Mouse (Mus musculus): ENCODE data around the gene Gne.
"Not testable (repeated sequence)": the region's sequence is repeated elsewhere in the genome, so short reads cannot be mapped to it uniquely, and the experiment has no call there.

Gne gene

DNA sequence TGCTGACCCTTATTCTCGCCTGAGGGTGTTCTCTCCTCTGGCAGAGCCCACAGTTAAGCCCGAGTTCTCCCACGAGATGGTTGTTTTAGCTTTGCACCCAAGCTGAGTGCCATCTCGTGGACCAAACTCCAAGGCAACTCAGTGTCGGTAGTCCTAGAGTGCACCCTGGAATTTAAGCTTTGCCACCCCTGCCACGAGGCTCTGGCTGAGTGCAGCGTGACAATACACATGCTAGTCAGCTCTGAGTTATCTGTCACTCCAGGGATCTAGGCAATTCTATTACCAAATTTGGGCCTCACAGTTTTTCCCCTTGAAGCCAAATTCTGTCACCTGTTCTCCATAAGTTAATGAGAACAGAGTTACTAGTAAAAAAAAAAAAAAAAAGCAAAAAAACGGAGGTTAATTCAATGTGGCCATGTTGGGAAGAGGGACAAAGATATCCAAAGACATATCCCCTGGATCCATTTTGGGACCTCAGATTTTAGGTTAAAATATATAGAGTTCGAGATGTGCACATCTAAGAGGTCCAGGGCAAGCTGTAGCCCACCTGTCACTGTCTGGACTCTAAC is 11.0 kb downstream of the Gne start:
- DNase-seq (ENCODE audit: low spot score in 2 of 2): no peak

DNA sequence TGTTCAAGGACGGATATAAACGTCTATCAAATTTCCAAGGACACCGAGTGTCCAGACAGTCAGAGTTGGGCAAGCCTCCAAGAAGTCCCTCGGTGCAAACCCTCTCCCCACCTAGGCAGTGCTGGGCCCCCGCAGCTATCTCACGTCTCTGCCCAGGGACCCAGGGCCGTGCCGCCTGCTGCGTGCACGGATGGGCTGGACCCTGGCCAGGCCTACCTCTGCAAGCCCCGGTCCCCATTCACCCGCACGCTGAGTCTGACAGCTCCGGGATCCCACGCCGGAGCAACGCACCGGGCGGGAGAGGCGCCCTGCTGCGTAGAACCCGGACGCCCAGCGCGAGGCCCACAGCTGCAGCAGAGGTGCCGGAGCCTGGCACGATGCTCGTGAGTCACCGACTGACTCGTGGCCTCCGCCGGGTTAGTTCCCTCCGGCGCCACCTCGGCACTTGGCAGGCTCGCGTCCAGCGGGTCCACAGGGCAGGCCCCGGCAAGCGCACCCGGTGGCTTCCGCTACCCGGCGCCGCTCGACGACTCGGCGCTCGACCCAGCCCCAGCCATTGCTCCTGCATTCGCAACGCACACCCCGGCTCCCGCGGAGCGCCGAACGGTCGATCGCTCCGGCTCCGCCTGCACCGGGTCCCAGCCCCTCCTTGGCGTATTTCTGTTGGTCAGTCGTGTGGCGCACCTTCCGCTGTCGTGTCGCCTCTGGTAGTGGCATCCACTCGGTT is 11.7 kb downstream of the Gne start:
- DNase-seq (ENCODE audit: low spot score in 2 of 2): peak; percentile 90 to 94

DNA sequence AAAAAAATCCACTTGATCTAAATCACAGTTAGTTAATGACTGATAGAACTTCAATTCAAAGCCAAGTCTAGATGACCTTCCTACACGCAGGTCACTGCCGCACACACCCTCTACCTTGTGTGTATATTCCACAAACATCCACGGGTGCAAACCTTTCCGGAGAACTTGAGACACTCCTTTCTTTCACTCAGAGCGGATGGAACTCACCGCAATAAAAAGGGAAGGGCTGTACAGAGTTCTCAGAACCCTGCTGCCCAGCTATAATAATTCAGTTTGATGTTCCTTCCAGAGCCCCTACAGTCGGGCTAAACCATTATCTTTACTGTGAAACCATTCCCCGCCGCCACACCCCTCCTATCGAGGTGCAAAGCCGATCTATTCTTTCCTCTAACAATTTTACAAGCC is 12.2 kb downstream of the Gne start:
- DNase-seq (ENCODE audit: low spot score in 2 of 2): no peak

DNA sequence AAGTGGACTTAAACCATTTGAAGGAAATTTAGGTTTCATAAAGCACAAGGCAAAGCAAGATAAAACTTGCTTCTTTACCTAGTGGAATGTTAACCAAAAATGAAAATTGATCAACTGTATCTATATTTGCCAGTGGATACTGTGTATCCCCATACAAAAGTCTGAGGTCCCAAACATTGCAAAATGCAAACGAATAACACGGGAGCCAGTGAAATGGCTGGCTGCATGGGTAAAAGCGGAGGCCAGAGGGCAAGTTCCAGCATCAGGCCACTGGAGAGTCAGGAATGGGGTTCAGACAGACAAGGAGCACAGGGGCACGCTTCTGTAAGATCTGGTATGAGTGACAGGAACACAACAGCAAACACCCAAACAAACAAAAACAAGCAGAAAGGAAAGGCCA is 13.3 kb downstream of the Gne start:
- DNase-seq (ENCODE audit: low spot score in 2 of 2): no peak

DNA sequence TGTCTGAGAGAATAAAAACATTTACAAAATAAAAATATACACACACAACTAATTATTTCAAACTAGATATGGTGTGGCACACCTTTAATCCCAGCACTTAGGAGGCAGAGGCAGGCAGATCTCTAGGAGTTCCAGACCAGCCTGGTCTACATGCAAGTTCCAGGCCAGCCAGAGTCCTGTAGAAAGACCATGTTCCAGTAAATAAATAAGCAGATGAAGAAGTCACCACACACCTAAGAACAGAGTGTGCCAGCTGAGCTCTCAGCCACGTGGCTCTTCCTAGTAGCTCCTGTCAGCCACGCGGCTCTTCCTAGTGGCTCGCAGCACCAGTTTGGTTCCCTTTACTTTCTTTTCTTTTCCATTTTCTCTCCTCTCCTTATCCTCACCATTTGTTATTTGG is 14.6 kb downstream of the Gne start:
- DNase-seq (ENCODE audit: low spot score in 2 of 2): no peak

DNA sequence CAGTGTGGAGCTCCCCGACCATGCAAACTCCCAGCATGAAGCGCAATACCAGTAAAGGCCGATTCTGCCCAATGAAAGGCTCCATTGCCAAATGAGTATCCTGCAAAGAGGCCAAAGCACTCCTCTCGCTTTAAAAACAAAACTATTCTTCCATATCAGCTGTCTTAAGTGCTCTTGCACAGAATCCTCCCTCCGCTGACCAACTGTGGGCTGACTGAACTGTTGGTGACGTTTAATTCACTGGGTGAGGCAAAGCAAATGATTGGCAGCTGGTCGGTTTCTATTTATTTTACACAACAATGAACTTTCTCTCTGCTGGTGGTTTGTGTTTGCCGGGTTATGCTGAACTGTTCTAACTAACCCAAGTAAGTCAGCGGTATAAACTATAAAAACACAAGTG is 15.2 kb downstream of the Gne start:
- no peak for DNase-seq (ENCODE audit: low spot score in 2 of 2)

DNA sequence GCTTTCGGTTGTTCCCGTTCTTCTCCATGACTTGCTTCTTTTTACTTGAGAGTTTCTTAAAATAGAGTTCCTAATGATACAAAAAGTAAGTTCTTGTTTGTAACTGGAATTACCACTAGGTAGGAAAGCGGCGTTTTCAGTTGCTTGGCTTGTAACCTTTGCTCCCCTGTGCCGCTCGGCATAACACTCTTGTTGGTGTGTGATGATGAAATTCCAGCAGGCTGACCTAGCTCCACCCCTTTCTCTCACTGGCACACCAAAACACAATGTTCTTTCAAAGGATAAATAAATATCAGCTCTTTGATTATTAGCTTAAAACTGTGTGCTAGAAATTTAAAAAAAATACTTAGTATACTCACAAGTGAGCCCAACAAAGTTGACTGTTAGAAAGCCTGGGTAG is 17.1 kb downstream of the Gne start:
- DNase-seq (ENCODE audit: low spot score in 2 of 2): no peak

DNA sequence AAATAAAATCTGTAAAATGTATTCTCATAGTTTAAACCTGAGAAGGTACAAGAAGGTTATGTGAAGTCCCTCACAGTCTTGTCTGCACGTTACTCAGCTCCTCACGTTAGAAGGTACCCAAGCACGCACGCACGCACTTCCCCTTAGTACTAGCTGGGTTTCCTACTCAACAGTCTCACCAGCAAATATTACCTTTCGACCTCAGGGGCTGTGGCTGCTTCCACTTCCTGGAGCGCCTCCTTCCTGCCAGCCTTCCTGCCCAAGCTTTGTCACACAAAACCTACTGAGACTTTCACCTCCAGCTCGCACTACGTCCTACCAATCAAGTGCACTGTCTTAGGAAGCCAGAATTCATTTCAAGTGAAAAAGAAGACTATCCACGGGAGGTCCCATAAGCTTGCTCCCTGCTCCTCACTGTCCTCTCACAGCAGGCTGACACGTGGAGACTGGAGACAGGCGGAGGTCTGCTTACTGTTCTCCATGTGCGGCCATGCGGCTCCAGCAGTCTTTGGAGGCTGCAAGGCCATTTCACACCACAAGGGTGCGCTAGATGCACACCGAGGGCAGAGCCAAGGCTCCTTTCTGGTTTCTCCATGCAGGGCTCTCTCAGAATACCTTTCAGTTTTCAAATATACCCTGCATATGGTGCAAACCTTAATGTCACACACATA is 18.5 kb downstream of the Gne start:
- DNase-seq (ENCODE audit: low spot score in 2 of 2): peak; percentile 91 to 97

DNA sequence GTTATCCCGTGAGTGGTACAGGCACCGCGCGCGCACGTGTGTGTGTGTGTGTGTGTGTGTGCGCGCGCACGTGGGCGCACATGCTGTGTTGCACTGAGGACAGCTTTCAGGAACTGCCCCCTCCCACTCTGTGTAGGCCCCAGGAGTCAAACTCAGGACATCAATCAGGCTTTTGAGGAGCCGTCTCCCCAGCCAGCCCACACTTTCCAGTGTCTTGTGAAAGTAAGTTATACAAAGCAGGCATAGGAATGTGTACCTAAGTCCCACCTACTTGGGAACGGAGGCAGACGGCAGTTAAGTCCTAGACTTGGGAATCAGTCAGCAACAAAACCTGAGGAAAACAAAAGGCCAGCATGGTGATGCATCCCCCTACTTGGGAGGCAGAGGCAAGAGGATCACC is 21.2 kb downstream of the Gne start:
- no peak for DNase-seq (ENCODE audit: low spot score in 2 of 2)

DNA sequence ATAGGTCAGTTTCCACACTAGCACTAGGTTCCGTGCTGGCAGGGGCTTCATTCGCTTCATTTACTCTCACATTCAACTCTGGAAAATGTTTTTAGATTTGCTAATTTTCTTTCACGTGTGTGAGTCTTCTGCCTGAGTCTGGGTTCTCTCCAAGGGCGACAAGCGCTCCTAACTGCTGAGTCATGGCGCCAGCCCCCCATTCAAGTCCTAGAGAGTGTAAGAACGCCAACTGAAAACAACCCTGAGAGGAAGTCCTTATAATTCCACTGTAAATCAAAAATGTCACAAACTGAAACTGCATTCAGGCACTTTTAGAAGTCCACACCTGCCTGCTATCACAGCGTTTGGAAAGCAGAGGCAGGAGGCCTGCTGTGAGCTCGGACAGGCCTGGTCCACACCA is 21.9 kb downstream of the Gne start:
- peak in 1 of 2 experiments; percentile 30 for DNase-seq (ENCODE audit: low spot score in 2 of 2)

DNA sequence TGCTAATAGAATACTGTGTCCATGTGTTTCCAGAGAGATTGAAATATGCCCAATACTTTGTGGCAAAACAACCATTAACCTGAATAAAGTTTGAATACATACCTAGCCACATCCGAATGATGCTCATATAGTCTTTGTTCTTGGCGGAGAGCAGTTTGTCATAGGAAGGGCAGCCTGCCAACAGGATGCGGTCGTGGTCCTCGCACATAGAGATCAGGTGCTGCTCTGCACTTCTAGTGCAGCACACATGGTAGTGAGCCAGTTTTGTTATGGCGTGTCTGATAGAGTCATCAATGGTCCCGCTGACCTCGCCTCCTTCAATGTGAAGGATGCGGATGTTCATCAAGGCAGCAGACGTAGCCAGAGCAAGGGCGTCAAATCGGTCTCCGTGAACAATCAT is 24.3 kb downstream of the Gne start:
- no peak for DNase-seq (ENCODE audit: low spot score in 2 of 2)

DNA sequence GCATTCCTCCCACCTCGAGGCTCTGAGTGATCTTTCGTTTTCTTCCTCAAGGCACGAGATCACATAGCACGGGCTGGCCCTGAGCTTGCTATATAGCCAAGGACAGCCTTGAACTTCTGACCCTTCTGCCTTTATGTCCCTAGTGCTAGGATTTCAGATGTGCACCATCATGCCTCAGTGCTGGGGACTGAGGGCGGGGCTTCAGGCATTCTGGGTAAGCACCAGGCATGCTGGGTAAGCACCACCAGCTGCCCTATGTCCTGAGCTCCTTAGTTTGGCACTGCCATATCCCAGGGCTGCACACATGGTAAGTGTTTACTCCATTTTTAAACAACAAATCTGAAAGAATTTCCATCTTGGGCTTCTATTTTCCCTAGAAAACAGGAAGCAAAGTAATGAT is 34.2 kb downstream of the Gne start:
- DNase-seq (ENCODE audit: low spot score in 2 of 2): no peak

DNA sequence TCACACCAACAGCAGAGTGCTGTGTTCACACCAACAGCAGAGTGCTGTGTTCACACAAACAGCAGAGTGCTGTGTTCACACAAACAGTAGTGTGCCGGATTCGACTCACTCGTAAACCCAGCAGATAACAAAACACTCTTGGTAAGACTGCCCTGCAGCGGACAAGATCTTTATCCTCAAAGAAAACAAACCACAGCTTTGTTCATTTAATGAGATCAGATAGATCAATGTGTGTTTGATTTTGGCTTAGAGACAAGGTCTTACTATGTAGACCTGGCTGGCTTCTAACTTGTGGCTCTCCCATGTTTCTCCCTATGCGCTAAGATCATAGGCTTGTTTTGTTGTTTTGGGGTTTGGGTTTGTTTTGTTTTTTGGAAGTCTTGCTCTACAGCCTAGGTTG is 37.9 kb downstream of the Gne start:
- DNase-seq (ENCODE audit: low spot score in 2 of 2): no peak

DNA sequence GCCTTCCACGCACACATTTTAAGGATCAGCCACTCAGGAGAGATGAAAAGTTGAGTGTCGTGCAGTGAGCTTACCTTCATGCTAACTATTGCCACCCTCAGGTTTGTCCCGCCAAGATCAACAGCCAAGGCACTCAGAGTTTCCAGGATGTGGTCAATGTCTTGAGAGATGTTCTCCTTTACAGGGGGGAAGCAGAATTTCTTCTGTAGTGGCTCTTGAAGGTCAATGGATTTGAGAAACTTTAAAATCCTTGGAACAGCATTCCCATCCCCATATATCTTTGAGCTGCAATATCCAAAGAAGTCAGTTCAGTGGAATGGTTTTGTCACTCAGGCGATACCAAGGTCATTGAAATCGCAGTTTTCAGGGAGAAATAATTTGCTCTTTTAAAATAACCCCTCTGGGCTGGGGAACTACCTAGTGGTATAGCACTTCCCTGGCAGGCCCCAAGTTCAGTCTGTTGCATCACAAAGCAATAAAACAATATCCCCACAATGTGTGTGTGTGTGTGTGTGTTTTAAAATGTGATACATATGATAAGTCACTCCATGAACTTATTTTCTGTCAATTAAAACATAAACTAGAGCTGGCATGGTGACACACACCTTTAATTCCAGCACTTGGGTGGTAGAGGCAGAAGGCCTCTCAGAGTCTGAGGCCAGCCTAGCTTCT is 39.2 kb downstream of the Gne start:
- DNase-seq (ENCODE audit: low spot score in 2 of 2): no peak

DNA sequence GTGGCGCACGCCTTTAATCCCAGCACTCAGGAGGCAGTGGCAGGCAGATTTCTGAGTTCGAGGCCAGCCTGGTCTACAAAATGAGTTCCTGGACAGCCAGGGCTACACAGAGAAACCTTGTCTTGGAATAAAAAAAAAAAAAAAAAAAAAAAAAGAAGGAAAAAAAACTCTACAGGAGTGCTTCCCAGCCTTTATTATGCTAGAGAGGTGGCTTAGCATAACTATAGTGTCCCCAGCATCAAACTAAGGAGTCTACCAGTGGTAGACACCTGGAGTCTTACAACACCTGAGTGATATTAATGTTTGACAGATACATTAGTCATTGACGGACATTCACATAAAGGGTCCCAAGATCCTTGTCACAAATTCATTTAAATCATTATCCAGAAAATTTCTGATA is 40.8 kb downstream of the Gne start:
- DNase-seq (ENCODE audit: low spot score in 2 of 2): not testable (repeated sequence)

DNA sequence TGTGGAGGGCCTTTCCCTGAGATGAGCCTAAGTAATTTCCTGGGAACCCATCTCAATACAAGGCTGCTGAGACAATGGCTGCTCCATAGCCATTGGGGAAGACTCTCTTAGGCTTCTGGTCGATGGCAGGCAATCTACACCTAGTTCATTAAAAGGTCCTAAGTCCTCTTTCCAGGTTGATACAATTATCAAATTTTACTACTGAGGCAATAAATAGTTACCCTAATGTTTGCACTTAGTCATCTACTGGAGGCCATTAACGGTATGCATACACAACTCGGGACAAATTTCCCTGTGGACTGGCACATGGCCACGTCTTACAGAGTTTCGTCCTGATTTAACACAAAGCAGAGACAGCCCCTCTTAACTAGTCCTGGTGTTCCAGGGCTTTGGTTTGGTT is 41.5 kb downstream of the Gne start:
- no peak for DNase-seq (ENCODE audit: low spot score in 2 of 2)

DNA sequence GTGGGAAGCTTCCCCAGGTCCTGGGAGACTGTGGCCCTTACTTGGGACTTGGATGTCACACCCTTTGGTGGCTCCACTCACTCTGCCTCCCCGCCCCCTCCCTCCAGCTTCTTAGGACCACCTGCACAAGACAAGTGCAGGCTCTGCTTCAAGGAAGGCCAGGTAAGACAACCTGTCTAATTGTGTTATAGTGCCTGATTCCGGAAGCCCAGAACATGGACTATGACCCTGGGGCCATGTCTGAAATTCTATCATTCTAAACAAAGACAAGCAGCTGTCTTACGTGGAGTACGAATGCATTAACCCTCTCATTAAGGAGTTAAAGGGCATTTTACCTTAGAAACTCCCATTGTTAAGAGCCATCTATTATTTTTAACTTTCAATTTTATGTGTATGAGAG is 43.2 kb downstream of the Gne start:
- no peak for DNase-seq (ENCODE audit: low spot score in 2 of 2)

DNA sequence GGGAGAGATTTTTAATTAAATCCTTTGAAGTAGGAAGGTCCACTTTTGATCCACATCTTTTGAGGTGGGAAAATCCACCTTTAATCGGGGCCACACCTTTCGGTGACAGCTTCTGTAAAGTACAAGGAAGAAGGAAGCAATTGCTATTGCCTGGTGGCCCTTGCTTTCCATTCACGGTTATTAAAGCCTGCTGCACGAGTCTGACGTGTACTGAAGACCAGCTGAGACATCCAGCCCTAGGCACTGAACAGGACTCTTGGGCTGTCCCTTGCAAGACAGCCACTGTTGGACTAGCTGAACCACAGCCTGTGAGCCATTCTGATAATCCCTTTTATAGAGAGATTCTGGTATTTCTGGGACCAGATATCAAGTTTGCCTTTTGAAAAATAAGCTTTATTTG is 47.5 kb downstream of the Gne start:
- DNase-seq (ENCODE audit: low spot score in 2 of 2): no peak

DNA sequence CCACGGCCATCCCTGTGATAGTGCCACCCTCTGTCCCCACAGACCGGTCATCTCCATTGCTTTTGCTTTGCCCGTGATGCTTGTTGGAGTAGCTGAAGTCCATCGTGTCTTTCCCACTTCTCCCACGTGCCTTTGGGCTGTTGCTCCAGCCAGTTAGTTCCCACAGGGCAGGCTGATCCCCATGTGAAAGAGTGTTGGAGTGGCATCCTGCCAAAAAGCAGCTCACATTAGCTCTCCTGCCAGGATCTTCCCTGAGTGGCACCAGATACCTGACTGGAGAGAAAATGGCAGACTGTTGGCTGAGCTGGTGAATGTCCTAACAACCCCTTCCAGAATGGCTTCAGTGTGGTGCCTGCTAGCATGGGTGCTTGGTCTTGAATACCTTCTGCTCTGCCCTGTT is 52.5 kb downstream of the Gne start:
- DNase-seq (ENCODE audit: low spot score in 2 of 2): no peak

DNA sequence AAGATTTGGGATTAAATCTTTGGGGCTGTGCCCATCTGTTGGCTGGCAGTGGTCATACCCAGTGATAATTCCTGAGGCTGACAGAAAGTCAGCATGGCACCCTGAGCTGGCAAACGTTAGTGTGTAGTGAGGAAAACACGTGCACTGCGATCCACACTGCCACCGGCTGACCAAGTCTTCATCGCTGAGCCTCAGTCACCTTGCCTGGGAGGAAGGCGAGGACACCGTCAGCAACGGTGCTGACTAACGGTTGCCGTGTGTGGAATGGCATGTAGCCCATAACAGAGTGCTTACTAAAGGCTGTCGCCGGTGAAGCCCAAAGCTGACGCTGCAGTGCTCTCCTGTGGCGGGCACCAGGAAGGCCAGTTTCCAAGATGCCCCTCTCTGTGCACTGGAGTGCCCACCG is 54.3 kb downstream of the Gne start:
- DNase-seq (ENCODE audit: low spot score in 2 of 2): no peak

DNA sequence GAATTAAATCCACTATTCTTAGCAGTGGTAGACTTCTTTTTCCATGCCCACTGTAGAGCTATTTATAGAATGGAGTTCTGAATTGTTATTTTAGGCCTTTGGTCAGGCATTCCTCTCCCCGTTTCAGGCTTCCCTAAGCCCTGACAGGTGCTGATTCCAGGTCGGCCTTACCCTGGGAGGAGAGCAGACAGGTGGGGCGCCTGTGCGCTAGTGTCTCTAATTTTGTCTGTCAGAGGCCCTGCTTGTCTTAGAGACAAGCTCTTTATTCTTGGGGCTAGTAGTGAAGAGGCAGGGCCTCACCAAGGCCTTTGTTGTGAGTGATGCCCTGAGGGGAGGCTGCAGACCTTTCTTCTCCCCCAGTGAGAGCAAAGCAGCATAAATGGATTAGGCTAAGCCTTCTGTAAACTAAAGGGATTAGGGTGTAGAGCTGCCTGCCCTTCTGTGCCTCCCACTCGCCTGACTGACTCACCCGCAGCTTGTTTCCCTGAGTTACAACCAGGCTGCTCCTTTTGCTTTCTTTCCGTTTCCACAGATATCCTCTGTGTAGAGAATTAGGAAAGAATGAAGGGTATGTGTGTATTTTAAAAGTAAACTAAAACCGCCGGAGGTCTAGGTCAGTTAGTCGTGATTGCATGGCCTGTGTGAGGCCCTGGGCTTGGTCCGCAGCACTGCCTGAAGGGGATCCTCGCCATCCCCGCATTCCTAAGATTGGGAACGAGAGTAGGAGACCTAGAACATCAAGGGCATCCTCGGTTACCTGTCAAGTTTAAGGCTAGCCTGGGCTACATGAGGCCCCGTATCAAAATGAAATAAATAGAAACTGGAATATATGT is 55.5 kb downstream of the Gne start:
- no peak for DNase-seq (ENCODE audit: low spot score in 2 of 2)

DNA sequence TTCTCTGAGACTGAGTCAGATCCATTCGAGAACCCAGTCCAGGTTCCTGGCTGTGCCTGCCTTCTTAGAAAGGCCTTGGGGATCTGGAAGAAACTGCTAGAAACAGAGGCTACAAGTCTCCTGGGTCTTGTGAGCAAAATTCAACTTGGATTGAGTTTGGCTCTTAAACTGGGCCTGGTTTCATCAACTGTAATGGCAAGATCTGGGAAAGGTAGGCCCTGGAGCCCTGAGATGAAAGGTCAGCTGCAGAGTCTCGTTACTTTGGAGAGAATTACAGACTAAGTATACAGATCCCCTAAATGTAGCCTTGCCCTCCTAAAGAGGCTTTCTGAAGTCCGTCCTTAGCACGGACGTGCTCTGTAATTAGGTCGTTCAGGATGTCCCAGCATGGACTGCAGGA is 58.4 kb downstream of the Gne start:
- DNase-seq (ENCODE audit: low spot score in 2 of 2): no peak
